Mouse (Mus musculus) limb, embryonic 15.5 days (tissue): ENCODE data around the gene Cdadc1. TPM values are rescaled to one million over a fixed set of nuclear protein-coding genes. Genes with fewer than 3 reads are reported as not detected.

Source experiments
- ATAC-seq: fragments of 200-750 bp; cut with Nextera tagmentation; 2 replicates; pipeline ENCODE4 v1.8.0; 2017; ENCODE audit warnings: low read depth, moderate TSS enrichment; ENCODE audit not compliant: insufficient number of reproducible peaks, low FRiP score, low TSS enrichment
- H3K27ac ChIP-seq: fragments of 300-500 bp; sonication (generic); 2 replicates; pipeline ENCODE4 v1.5.1; 2015; ENCODE audit warnings: moderate library complexity, mild to moderate bottlenecking, inconsistent platforms
- H3K27me3 ChIP-seq: fragments of 300-500 bp; sonication (generic); 2 replicates; pipeline ENCODE4 v1.6.1; 2015; ENCODE audit warnings: inconsistent platforms
- H3K36me3 ChIP-seq: fragments of 300-500 bp; sonication (generic); 2 replicates; pipeline ENCODE4 v1.6.1; 2015; ENCODE audit warnings: inconsistent platforms
- H3K4me1 ChIP-seq: fragments of 300-500 bp; sonication (generic); 2 replicates; pipeline ENCODE4 v1.6.1; 2015; ENCODE audit warnings: inconsistent platforms
- H3K4me2 ChIP-seq: fragments of 300-500 bp; sonication (generic); 2 replicates; pipeline ENCODE4 v1.6.1; 2015; ENCODE audit warnings: mild to moderate bottlenecking, inconsistent platforms
- H3K4me3 ChIP-seq: fragments of 300-500 bp; sonication (generic); 2 replicates; pipeline ENCODE4 v1.5.1; 2015; ENCODE audit warnings: mild to moderate bottlenecking, inconsistent platforms
- H3K9ac ChIP-seq: fragments of 300-500 bp; sonication (generic); 2 replicates; pipeline ENCODE4 v1.6.1; 2015; ENCODE audit warnings: inconsistent platforms
- H3K9me3 ChIP-seq: fragments of 300-500 bp; sonication (generic); 2 replicates; pipeline ENCODE4 v1.6.1; 2016; ENCODE audit warnings: inconsistent platforms
- WGBS: fragments of 180-500 bp; shearing (Covaris S2); methylation state at CpG from one replicate; pipeline ENCODE4 v1.1.7; 2015; 5-methylcytosine and 5-hydroxymethylcytosine counted together
- polyA plus RNA-seq: library from polyadenylated mRNA; unstranded; fragments of >200 nt; fragmentation: Nextera tagmentation; extraction: Ambion mirVana; gene quantifications from 2 replicates; pipeline ENCODE4 v1.2.1, GENCODE M21; 2015

Cdadc1 gene
- polyA plus RNA-seq: 33.6 and 34.3 TPM in 2 replicates

DNA sequence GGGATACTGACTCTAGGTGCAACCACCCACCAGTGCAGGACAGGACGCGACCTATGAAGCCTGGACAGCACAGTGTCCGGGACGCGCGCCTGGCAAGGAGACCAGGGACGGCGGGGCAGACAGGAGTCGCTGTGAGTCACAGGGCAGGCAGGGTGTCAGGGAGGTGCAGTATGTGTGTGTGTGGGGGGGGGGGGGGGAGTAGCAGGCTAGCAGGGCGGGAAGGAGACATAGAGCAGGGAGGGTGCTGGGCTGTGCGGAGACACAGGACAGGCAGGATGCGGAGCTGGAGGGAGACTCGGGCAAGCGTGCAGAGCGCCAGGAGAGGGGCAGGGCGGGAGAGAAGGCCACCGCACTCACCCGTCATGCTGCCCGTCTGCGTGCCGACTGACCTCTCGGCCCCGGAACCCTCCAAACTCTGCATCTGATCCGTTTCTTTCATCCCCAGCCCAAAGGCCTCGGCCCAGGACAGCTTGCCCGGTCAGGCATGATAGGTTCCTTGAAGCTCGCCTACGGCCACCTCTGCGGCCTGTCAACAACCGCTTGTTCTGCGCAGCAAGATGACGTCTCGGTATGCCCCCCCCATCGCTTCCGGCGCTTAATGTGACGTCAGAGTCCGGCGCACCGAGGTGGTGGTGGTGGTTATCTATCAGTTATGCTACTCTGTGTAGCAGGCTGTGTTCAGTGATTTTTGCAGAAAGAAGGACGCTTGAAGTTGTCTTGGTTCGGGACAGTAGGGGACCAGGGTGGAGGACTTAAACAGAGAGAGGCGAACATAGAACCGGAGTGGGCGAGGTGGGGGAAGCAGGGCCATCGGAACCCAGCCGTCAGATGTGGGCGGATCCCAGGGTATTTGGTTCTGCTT is at the start of gene Cdadc1:
Cdadc1 (minus strand) TSS at position 562 of the 862 bp plus-strand sequence.
- WGBS: under 1% methylated on average over 47 of the region's 48 CpGs
- peaks cover 11% of the 10 kb centered on the region for H3K4me1 ChIP-seq
- peak within 1 kb of the TSS; percentile 78 for H3K9ac ChIP-seq
- H3K36me3 ChIP-seq: peaks cover 10% of the 10 kb centered on the region
- H3K9me3 ChIP-seq: no peaks in the 10 kb centered on the region
- peak within 1 kb of the TSS; percentile 83 for H3K4me3 ChIP-seq
- peak within 1 kb of the TSS; percentile 76 for H3K4me2 ChIP-seq
- H3K27ac ChIP-seq: peak within 1 kb of the TSS; percentile 47
- H3K27me3 ChIP-seq: peaks cover 1% of the 10 kb centered on the region; the same call in 1 of the 2 replicates
- ATAC-seq: peak; percentile 82

DNA sequence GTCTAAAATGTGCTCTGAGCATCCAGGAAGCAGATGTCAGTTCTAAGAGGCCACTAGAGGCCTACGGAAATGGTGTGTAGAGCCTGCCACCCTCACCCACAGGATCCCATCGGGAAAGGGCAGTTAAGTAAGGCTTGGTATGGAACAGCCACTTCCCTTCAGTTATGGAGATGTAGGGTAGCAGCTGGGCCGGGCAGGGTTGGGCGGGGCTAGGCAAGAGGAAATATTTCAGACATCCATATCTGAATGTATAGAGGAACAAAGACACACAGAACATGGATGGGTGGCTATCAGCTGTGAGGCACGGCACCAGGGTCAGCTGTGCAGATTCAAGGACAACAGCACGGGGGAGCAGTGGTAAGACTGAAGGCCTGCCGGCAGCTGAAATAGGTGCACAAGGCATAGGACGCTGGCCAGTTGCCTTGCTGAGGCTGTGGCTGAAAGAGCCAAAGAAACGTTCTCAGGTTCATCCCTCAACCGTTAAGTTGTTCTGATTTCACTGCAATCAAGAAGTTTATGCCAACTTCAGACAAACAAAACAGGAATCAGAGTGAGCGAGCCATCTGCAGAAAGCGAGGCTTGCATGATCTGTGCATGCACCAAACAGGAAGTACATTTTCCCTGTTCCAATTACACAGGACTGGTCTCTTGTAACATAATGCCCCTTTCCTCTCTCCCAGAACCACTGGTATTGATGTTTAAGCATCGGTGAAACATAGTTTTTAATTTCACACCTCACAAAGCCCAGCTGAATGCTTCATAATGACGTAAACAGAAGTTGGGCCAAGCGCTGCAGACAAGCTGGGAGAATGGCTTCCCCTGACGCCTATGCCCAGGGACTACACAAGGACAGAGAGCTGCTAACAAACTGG is 49.3 kb upstream of the Cdadc1 start:
- H3K9me3 ChIP-seq: no peaks in the 10 kb centered on the region
- peak; percentile 40; the same call in 1 of the 2 replicates for ATAC-seq
- H3K9ac ChIP-seq: no peak overlapping the region
- H3K36me3 ChIP-seq: no peaks in the 10 kb centered on the region
- H3K4me3 ChIP-seq: no peak overlapping the region
- WGBS: 47% methylated on average over 16 of the region's 16 CpGs
- H3K4me1 ChIP-seq: peaks cover 22% of the 10 kb centered on the region
- H3K27me3 ChIP-seq: no peaks in the 10 kb centered on the region
- peak overlapping the region; percentile 43 for H3K27ac ChIP-seq
- H3K4me2 ChIP-seq: no peak overlapping the region

- no peaks in the 10 kb centered on the region for H3K9me3 ChIP-seq
- H3K9ac ChIP-seq: no peak overlapping the region
- no peak overlapping the region for H3K4me3 ChIP-seq
- 76% methylated on average over 3 of the region's 3 CpGs for WGBS
- no peak overlapping the region for H3K4me2 ChIP-seq
- no peaks in the 10 kb centered on the region for H3K27me3 ChIP-seq
- H3K27ac ChIP-seq: no peak overlapping the region
- no peak for ATAC-seq
- peaks cover 22% of the 10 kb centered on the region for H3K4me1 ChIP-seq
- no peaks in the 10 kb centered on the region for H3K36me3 ChIP-seq
These were observed 47.1 kb upstream of the Cdadc1 start for GRCm38 (mm10) chr14:59644896-59645295.

DNA sequence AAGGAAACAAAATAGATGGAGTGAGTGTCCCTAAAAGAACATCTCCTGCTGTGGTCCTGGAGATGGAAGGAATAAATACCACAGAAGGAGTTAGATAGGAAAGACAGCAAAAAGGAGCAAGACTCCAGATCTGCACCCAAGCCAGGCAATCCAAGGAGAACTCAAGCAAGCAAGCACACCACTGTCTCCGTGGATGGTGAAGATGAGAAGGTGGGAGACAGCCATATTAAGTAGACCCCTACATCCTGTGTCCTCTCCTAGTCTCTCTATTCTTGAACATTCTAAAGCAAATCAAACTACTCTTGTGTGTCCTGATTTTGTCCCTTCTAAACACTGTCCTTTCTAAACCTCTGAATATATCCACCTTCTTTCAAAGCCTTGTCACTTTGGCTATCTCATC is 46.4 kb upstream of the Cdadc1 start:
- Histone ChIP-seq H3K4me2 (no peak overlapping the region), H3K4me1 (peaks cover 24% of the 10 kb centered on the region), H3K9ac (no peak overlapping the region), H3K4me3 (no peak overlapping the region), H3K27ac (no peak overlapping the region), H3K9me3 (no peaks in the 10 kb centered on the region), H3K27me3 (no peaks in the 10 kb centered on the region), H3K36me3 (no peaks in the 10 kb centered on the region)
- WGBS: 93% methylated on average over 1 of the region's 1 CpGs
- no peak for ATAC-seq

- peaks cover 22% of the 10 kb centered on the region for H3K4me1 ChIP-seq
- no peaks in the 10 kb centered on the region for H3K9me3 ChIP-seq
- H3K36me3 ChIP-seq: no peaks in the 10 kb centered on the region
- no peaks in the 10 kb centered on the region for H3K27me3 ChIP-seq
- H3K27ac ChIP-seq: no peak overlapping the region
- no peak for ATAC-seq
- no peak overlapping the region for H3K4me2 ChIP-seq
- H3K4me3 ChIP-seq: no peak overlapping the region
- WGBS: 55% methylated on average over 12 of the region's 12 CpGs
- H3K9ac ChIP-seq: no peak overlapping the region
These were observed 45.8 kb upstream of the Cdadc1 start for GRCm38 (mm10) chr14:59643582-59643981.

DNA sequence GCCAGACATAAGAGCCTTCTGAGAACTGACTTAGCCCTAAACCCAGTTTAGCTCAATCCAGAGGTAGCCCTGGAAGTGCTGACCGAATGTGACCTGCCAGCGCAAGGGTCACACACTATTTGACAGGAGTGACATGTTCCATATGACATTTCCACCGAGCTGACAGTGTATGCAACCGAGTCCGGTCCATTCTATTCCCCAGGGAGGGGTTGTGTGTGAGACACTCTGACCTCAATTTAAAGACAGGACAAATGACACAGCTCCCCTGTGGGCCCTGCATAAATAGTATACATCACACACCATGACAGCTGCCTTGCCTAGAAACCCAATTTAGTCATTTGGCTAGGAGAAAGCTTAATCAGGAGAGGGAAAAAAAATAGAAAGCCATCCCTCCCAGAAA is 44.1 kb upstream of the Cdadc1 start:
- Histone ChIP-seq H3K9ac (no peak overlapping the region), H3K9me3 (no peaks in the 10 kb centered on the region), H3K36me3 (no peaks in the 10 kb centered on the region), H3K4me2 (no peak overlapping the region), H3K27ac (no peak overlapping the region), H3K27me3 (no peaks in the 10 kb centered on the region), H3K4me1 (peaks cover 7% of the 10 kb centered on the region; the same call in 1 of the 2 replicates), H3K4me3 (no peak overlapping the region)
- ATAC-seq: no peak
- 54% methylated on average over 5 of the region's 5 CpGs for WGBS

- H3K4me1 ChIP-seq: peaks cover 5% of the 10 kb centered on the region; the same call in 1 of the 2 replicates
- no peaks in the 10 kb centered on the region for H3K27me3 ChIP-seq
- no peak for ATAC-seq
- H3K27ac ChIP-seq: no peak overlapping the region
- no peak overlapping the region for H3K9ac ChIP-seq
- 46% methylated on average over 7 of the region's 7 CpGs for WGBS
- H3K4me2 ChIP-seq: no peak overlapping the region
- no peak overlapping the region for H3K4me3 ChIP-seq
- H3K9me3 ChIP-seq: no peaks in the 10 kb centered on the region
- H3K36me3 ChIP-seq: no peaks in the 10 kb centered on the region
These were observed 41.3 kb upstream of the Cdadc1 start for GRCm38 (mm10) chr14:59638906-59639703.

GRCm38 (mm10) chr14:59633988-59634387 is 36.2 kb upstream of the Cdadc1 start:
- H3K36me3 ChIP-seq: peaks cover 6% of the 10 kb centered on the region
- H3K9ac ChIP-seq: no peak overlapping the region
- no peaks in the 10 kb centered on the region for H3K9me3 ChIP-seq
- no peak overlapping the region for H3K4me3 ChIP-seq
- 0 out of 2 replicates have a peak, but pooled peaks cover 3% of the 10 kb centered on the region for H3K4me1 ChIP-seq
- 75% methylated on average over 9 of the region's 9 CpGs for WGBS
- no peaks in the 10 kb centered on the region for H3K27me3 ChIP-seq
- no peak overlapping the region for H3K4me2 ChIP-seq
- no peak overlapping the region for H3K27ac ChIP-seq
- no peak for ATAC-seq

DNA sequence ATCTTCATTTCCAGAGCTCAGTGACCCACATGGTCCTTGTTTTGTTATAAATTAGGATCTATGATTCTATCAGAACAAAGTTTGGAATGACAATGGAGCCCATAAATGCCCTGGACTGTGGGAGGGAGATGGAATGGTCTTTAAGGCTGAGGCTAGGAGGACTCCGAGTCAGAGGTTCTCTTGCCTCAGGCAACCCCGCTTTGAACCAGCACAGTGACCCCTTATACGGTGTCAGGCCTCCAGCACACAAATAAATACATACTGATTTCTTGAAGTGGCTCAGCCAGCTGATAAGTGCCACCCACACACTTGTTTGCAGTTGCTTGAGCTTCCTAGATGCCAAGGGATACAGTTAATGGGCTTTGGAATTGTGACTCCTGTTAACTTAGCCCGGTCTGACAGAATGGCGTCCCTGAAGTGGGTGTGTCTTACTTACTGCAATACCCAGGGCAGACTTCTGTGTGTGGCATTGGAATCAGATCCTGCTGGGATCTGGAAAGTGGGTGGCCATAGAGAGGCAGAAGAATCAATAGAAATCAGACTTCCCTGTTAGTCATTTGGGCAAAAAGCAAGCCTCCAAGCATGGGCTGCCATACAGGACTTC is 35.6 kb upstream of the Cdadc1 start:
- H3K36me3 ChIP-seq: peaks cover 6% of the 10 kb centered on the region
- no peaks in the 10 kb centered on the region for H3K27me3 ChIP-seq
- H3K4me3 ChIP-seq: no peak overlapping the region
- H3K27ac ChIP-seq: no peak overlapping the region
- 85% methylated on average over 5 of the region's 5 CpGs for WGBS
- no peak overlapping the region for H3K4me2 ChIP-seq
- H3K9me3 ChIP-seq: no peaks in the 10 kb centered on the region
- no peak for ATAC-seq
- no peak overlapping the region for H3K9ac ChIP-seq
- 0 out of 2 replicates have a peak, but pooled peaks cover 3% of the 10 kb centered on the region for H3K4me1 ChIP-seq

- no peak overlapping the region for H3K9ac ChIP-seq
- H3K4me1 ChIP-seq: peaks cover 14% of the 10 kb centered on the region
- H3K27me3 ChIP-seq: no peaks in the 10 kb centered on the region
- H3K9me3 ChIP-seq: no peaks in the 10 kb centered on the region
- H3K4me2 ChIP-seq: no peak overlapping the region
- H3K4me3 ChIP-seq: no peak overlapping the region
- ATAC-seq: no peak
- WGBS: 87% methylated on average over 6 of the region's 6 CpGs
- no peak overlapping the region for H3K27ac ChIP-seq
- H3K36me3 ChIP-seq: peaks cover 6% of the 10 kb centered on the region
These were observed 34.3 kb upstream of the Cdadc1 start for GRCm38 (mm10) chr14:59632067-59632466.

DNA sequence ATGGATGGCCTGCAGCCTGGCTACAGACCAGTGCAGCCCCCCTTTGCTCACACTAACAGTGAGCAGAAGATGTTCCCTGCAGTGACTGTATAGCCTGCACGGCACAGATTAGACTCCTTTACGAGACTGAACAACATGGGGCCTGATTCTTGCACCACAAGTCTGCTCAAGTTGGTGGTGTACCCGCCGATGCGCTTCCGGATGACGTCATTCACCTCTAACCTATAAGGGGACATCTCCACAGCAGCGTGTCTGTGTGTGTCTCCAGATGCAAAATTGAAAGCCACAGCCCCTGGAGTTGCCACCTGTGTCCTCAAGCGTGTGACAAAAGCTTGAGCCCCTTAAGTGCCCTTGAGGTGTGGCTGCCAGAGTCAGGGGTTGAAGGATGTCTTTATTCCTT is 32.3 kb upstream of the Cdadc1 start:
- H3K9ac ChIP-seq: no peak overlapping the region
- peaks cover 10% of the 10 kb centered on the region; the same call in 1 of the 2 replicates for H3K27me3 ChIP-seq
- no peaks in the 10 kb centered on the region for H3K9me3 ChIP-seq
- peaks cover 31% of the 10 kb centered on the region for H3K4me1 ChIP-seq
- no peak overlapping the region for H3K4me2 ChIP-seq
- peaks cover 6% of the 10 kb centered on the region for H3K36me3 ChIP-seq
- H3K4me3 ChIP-seq: no peak overlapping the region
- H3K27ac ChIP-seq: no peak overlapping the region
- no peak for ATAC-seq
- 89% methylated on average over 9 of the region's 9 CpGs for WGBS
